Mouse (Mus musculus): ENCODE data around the gene Fam129b.

GRCm38 (mm10) chr2:32859622-32860012 lies 16.3 kb upstream of the Fam129b start:
- TF ChIP-seq CTCF (IDR thresholded peaks at IDR 0.05; ENCODE audit: low read depth, low read length) (no peak), POLR2A (IDR thresholded peaks at IDR 0.05; ENCODE audit: extremely low read depth, insufficient read depth, low read length) (no peak)
